Mouse (Mus musculus) liver, embryonic 14.5 days (tissue): ENCODE measurements around the gene Ror2. TPM values are rescaled to one million over a fixed set of nuclear protein-coding genes. Genes with fewer than 3 reads are reported as not detected.

ENCODE experiments used
- ATAC-seq: fragments of 200-750 bp; cut with Nextera tagmentation; 2 replicates; pipeline ENCODE4 v1.8.0; 2017; ENCODE audit warnings: moderate number of reproducible peaks, mild to moderate bottlenecking, moderate library complexity; ENCODE audit not compliant: insufficient read depth
- DNase-seq, 3 experiments: peaks; one replicate each; pipeline ENCODE4 v3.0.0-alpha.2; 2012 to 2013; ENCODE audit warnings: low read depth in 3 of 3, low spot score in 3 of 3
- H3K27ac ChIP-seq: fragments of 300-500 bp; sonication (generic); 2 replicates; pipeline ENCODE4 v1.5.1; 2014; ENCODE audit warnings: moderate library complexity, mild to moderate bottlenecking, control low read depth, inconsistent platforms
- H3K27me3 ChIP-seq: fragments of 300-500 bp; sonication (generic); 2 replicates; pipeline ENCODE4 v1.6.1; 2014; ENCODE audit warnings: mild to moderate bottlenecking, low read length, moderate library complexity; ENCODE audit not compliant: control insufficient read depth, insufficient read depth
- H3K36me3 ChIP-seq: fragments of 300-500 bp; sonication (generic); replicated peaks from 2 replicates; pipeline ENCODE4 v1.6.1; 2014; ENCODE audit warnings: low read depth; ENCODE audit not compliant: control insufficient read depth, insufficient read depth
- H3K4me1 ChIP-seq, 2 experiments: fragments of 200-500 bp in 1 of 2; fragments of 300-500 bp in 1 of 2; sonication (generic) in 1 of 2; replicated peaks; 2 replicates each; pipeline ENCODE4 v1.6.1; 2012 to 2014; ENCODE audit warnings: antibody characterized with exemption in 1 of 2, inconsistent platforms in 1 of 2, low read length in 1 of 2; ENCODE audit not compliant: control insufficient read depth in 2 of 2, insufficient read depth in 2 of 2
- H3K4me2 ChIP-seq: fragments of 300-500 bp; sonication (generic); 2 replicates; pipeline ENCODE4 v1.6.1; 2014; ENCODE audit warnings: low read depth, mild to moderate bottlenecking, control low read depth, moderate library complexity
- H3K4me3 ChIP-seq, 2 experiments: fragments of 200-500 bp in 1 of 2; fragments of 300-500 bp in 1 of 2; sonication (generic) in 1 of 2; 2 replicates each; pipeline ENCODE4 v1.5.1; 2012 to 2014; ENCODE audit warnings: low read depth in 2 of 2, low read length in 2 of 2, mild to moderate bottlenecking in 2 of 2, control low read depth in 1 of 2, inconsistent platforms in 1 of 2, moderate library complexity in 1 of 2; ENCODE audit not compliant: insufficient read depth in 1 of 2
- H3K9ac ChIP-seq: fragments of 300-500 bp; sonication (generic); replicated peaks from 2 replicates; pipeline ENCODE4 v1.6.1; 2014; ENCODE audit warnings: mild to moderate bottlenecking, control low read depth, moderate library complexity
- H3K9me3 ChIP-seq: fragments of 300-500 bp; sonication (generic); 2 replicates; pipeline ENCODE4 v1.6.1; 2016; ENCODE audit warnings: low read length, mixed read lengths; ENCODE audit not compliant: control insufficient read depth
- CTCF ChIP-seq: IDR thresholded peaks from 2 replicates; pipeline ENCODE4 v1.5.1; 2016; ENCODE audit warnings: antibody characterized with exemption, low read depth, control low read depth
- EP300 ChIP-seq: IDR thresholded peaks from 2 replicates; pipeline ENCODE4 v1.6.1; 2016; ENCODE audit warnings: antibody characterized with exemption, low read depth
- WGBS: fragments of 180-500 bp; shearing (Covaris S2); extraction: QIAGEN DNeasy Blood & Tissue Kit; methylation state at CpG from one replicate; pipeline ENCODE4 v1.1.7; 2014; ENCODE audit not compliant: insufficient replicate concordance; 5-methylcytosine and 5-hydroxymethylcytosine counted together
- polyA plus RNA-seq, 2 experiments: library from polyadenylated mRNA; depleted of rRNA in 1 of 2; stranded (reverse) in 1 of 2; unstranded in 1 of 2; fragments of >200 nt; fragmentation: Nextera tagmentation in 1 of 2; extraction: Ambion mirVana in 1 of 2; gene quantifications; 2 replicates each; pipeline versions ENCODE4 v1.2.1 to v1.2.3; 2012 to 2014

Ror2 gene
- polyA plus RNA-seq, 2 experiments = 0.03 to 0.19 TPM

DNA sequence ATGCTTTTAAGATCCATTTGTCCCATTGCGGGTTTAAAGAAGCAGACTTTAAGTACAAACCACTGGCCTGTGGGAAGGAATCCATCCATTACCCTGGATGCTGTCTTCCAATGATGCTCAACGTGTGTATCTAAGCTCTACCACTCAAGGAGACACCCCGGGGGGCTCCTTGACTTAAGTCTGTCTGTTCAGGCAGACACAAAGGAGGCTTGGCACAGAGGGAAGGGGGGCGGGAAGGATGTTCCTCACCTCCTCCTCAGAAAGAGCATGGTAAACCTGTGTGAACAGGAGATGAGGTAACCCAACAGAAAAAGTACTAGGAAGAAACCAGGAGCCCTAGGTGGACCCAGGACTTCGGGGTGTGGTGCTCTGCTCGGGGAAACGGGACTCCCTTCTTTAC is 50.0 kb downstream of the Ror2 start:
- Histone ChIP-seq H3K27ac (no peak overlapping the region), H3K9ac (no peak overlapping the region), H3K9me3 (no peaks in the 10 kb centered on the region), H3K4me3 (no peak overlapping the region), H3K27me3 (no peaks in the 10 kb centered on the region; the same call in 1 of the 2 replicates), H3K4me2 (no peak overlapping the region), H3K4me1 (no peaks in the 10 kb centered on the region), H3K36me3 (no peaks in the 10 kb centered on the region)
- 22% methylated on average over 7 of the region's 7 CpGs for WGBS
- TF ChIP-seq CTCF (no peak), EP300 (no peak)
- DNase-seq (no peak), ATAC-seq (no peak)

DNA sequence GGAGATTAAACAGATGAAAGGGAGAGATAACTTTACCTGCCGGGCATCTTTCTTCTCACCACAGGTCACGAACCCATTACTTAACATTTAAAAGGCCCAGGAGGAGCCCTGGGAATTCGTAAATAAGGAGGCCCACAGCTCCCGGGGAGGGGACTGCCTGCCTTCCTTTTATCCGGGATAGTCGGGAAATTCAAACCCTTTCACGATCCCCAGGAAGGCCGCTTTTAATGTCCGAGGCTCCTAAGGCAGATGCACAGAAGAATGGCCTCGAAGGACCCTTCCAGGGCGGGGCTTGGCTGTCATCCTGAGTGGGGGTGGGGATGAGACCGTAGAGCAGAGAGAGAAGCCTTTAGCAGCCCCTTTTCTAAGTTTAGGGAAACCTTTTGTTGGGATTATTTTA is 51.1 kb downstream of the Ror2 start:
- H3K9ac ChIP-seq = no peak overlapping the region
- TF ChIP-seq EP300 (no peak), CTCF (no peak)
- H3K4me2 ChIP-seq = no peak overlapping the region
- no peaks in the 10 kb centered on the region; the same call in 1 of the 2 replicates for H3K27me3 ChIP-seq
- H3K9me3 ChIP-seq = no peaks in the 10 kb centered on the region
- 20% methylated on average over 12 of the region's 12 CpGs for WGBS
- H3K4me1 ChIP-seq = no peaks in the 10 kb centered on the region
- H3K27ac ChIP-seq = no peak overlapping the region
- H3K4me3 ChIP-seq = no peak overlapping the region
- H3K36me3 ChIP-seq = no peaks in the 10 kb centered on the region
- DNase-seq = no peak
- no peak for ATAC-seq

DNA sequence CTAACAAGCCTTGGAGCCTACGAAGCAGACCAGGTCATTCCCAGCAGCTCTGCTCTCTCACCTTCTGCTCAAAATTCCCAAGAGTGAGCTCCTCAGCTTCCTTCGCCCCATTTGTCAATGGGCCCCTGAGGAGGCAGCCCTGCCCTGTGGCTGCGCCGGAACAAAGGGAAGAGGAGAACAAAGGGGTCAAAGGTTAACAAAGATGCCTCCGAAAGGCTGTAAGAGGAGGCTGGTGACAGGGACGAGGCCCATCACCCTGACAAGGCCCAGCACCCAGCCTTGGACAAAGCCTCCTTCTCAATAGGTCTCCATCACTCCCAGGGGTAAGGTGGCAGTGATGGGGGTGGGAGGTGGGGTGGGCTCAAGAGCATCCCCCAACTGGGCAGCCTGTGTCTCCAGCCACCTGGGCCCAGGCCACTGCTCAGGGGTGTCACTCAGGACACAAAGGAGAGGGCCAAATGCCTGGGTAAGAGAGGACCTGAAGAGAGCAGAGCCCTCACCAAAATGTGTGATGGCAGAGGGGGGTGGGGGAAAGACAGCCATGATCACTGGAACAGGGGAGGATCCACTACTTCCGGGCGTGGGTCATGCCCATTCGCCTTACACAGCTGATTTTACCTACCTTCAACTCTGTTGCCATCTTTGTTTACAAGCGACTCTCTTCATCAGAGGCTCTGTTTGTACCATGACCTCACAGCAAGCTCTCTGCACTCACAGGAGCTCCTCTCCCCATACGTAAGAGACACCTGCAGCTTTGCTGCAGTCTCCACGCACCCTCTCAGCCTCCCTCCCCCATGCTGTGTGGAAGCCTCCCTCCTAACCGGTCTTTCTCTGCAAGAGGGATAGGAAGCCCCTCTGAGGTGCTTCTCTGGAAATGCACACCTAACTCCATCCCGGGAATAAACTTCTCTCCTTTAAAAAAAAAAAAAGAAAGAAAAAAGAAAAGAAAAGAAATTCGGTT is 51.8 kb downstream of the Ror2 start:
- no peak for DNase-seq
- no peak overlapping the region for H3K27ac ChIP-seq
- ATAC-seq = no peak

DNA sequence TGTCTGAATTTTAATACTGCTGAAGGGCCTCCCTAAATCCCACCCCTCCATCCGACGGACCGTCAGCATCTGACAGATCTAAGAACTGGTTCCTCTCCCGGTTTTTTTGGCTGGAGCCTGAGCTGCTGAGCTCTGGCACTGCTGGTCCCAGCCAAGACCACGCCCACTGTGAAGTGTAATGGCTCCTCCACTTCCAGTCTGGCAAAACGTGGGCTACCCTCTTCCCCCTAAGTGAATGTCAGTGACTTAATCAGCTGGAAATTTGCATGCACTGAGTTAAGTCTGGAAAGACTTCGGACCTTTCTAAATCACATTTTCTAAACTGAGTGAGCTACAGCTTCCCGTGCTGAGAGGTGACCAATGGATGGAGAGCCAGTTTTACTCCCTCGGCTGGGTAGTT is 52.5 kb downstream of the Ror2 start:
- TF ChIP-seq EP300 (no peak), CTCF (no peak)
- ATAC-seq (no peak), DNase-seq (no peak)
- H3K9me3 ChIP-seq = no peaks in the 10 kb centered on the region
- 26% methylated on average over 9 of the region's 9 CpGs for WGBS
- H3K4me2 ChIP-seq = no peak overlapping the region
- no peak overlapping the region for H3K4me3 ChIP-seq
- no peaks in the 10 kb centered on the region for H3K4me1 ChIP-seq
- H3K36me3 ChIP-seq = no peaks in the 10 kb centered on the region
- no peaks in the 10 kb centered on the region; the same call in 1 of the 2 replicates for H3K27me3 ChIP-seq
- no peak overlapping the region for H3K27ac ChIP-seq
- H3K9ac ChIP-seq = no peak overlapping the region

More for the DNA sequence above, 51.8 kb downstream of the Ror2 start:
- Histone ChIP-seq H3K4me1 (no peaks in the 10 kb centered on the region), H3K4me2 (no peak overlapping the region), H3K4me3 (no peak overlapping the region), H3K9me3 (no peaks in the 10 kb centered on the region), H3K27me3 (no peaks in the 10 kb centered on the region; the same call in 1 of the 2 replicates), H3K36me3 (no peaks in the 10 kb centered on the region), H3K9ac (no peak overlapping the region)
- WGBS = 45% methylated on average over 15 of the region's 15 CpGs
- TF ChIP-seq CTCF = no peak
- TF ChIP-seq EP300 = no peak

DNA sequence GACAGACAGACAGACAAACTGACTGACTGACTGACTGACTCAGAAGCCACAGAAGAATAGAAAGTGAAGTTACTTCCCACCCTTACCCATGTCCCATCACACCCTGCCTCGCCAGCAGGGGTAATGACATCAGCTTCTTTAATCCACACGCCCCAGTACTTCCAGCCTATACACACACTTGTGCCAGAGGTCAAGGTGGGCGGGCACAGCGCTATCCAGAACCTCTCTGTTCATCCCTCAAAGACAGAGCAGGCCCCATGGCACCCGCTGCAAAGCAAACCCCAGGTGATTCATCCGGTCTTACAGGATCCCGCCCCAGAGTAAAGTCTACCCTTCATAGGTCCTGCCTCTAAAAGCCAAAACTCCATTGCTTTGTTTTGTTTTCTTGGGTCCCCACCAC is 53.5 kb downstream of the Ror2 start:
- Histone ChIP-seq H3K27me3 (no peaks in the 10 kb centered on the region; the same call in 1 of the 2 replicates), H3K27ac (no peak overlapping the region), H3K4me2 (no peak overlapping the region), H3K4me3 (no peak overlapping the region), H3K9me3 (no peaks in the 10 kb centered on the region), H3K9ac (no peak overlapping the region), H3K36me3 (no peaks in the 10 kb centered on the region), H3K4me1 (no peaks in the 10 kb centered on the region)
- WGBS = 47% methylated on average over 7 of the region's 7 CpGs
- DNase-seq (no peak), ATAC-seq (no peak)
- TF ChIP-seq EP300 = no peak
- TF ChIP-seq CTCF = no peak
